Mouse (Mus musculus) kidney, postnatal 0 days (tissue): ENCODE measurements at regions not wholly inside any gene's neighbourhood (a gene's known extent, or its start where the extent isn't known, plus 50 kb on each side); places are given as distances from the start of the nearest gene placed in this dataset.

Source experiments
- ATAC-seq: fragments of 200-750 bp; cut with Nextera tagmentation; replicated peaks from 2 replicates; pipeline ENCODE4 v1.8.0; 2017; ENCODE audit warnings: low read depth, moderate number of reproducible peaks, moderate TSS enrichment, moderate library complexity; ENCODE audit not compliant: low FRiP score
- DNase-seq: peaks from one replicate; pipeline ENCODE4 v3.0.0-alpha.2; 2016; ENCODE audit warnings: low spot score
- H3K27ac ChIP-seq: fragments of 300-500 bp; sonication (generic); 2 replicates; pipeline ENCODE4 v1.5.1; 2014; ENCODE audit warnings: mild to moderate bottlenecking
- H3K27me3 ChIP-seq: fragments of 300-500 bp; sonication (generic); 2 replicates; pipeline ENCODE4 v1.6.1; 2014; ENCODE audit warnings: low read length, mixed read lengths; ENCODE audit not compliant: insufficient read depth
- H3K36me3 ChIP-seq: fragments of 300-500 bp; sonication (generic); 2 replicates; pipeline ENCODE4 v1.6.1; 2014; ENCODE audit warnings: low read length, mixed read lengths; ENCODE audit not compliant: insufficient read depth
- H3K4me1 ChIP-seq: fragments of 300-500 bp; sonication (generic); replicated peaks from 2 replicates; pipeline ENCODE4 v1.6.1; 2014; ENCODE audit warnings: antibody characterized with exemption, low read length, mixed read lengths; ENCODE audit not compliant: insufficient read depth
- H3K4me2 ChIP-seq: fragments of 300-500 bp; sonication (generic); 2 replicates; pipeline ENCODE4 v1.6.1; 2014; ENCODE audit warnings: mild to moderate bottlenecking, low read length, moderate library complexity, mixed read lengths
- H3K4me3 ChIP-seq: fragments of 300-500 bp; sonication (generic); replicated peaks from 2 replicates; pipeline ENCODE4 v1.5.1; 2014; ENCODE audit warnings: low read depth, low read length
- H3K9ac ChIP-seq: fragments of 300-500 bp; sonication (generic); 2 replicates; pipeline ENCODE4 v1.6.1; 2014; ENCODE audit warnings: low read depth, low read length
- H3K9me3 ChIP-seq: fragments of 300-500 bp; sonication (generic); replicated peaks from 2 replicates; pipeline ENCODE4 v1.6.1; 2016; ENCODE audit warnings: low read length, inconsistent platforms, mixed read lengths
- CTCF ChIP-seq: IDR thresholded peaks from 2 replicates; pipeline ENCODE4 v1.5.1; 2016; ENCODE audit warnings: antibody characterized with exemption, low read depth, mild to moderate bottlenecking, moderate library complexity
- WGBS: fragments of 180-500 bp; shearing (Covaris S2); extraction: QIAGEN DNeasy Blood & Tissue Kit; methylation state at CpG from one replicate; pipeline ENCODE4 v1.1.7; 2014; 5-methylcytosine and 5-hydroxymethylcytosine counted together

DNA sequence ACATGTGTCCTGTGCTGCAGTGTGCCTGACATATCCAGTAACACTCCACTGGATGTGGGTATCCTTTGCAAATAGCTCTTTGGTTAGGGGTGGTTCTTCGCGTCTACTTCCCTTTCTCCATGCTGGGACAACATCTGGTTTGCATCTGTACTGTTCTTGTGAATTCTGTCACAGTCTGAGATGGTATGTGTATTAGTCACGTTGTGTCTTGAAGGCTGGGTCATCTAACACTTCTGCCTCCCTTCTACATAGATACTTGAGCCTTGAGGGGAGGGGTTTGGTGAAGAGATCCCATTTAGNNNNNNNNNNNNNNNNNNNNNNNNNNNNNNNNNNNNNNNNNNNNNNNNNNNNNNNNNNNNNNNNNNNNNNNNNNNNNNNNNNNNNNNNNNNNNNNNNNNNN, 294.9 kb downstream of the Lmo7 start:
- Histone ChIP-seq H3K36me3 (no peaks in the 10 kb centered on the region), H3K9me3 (no peaks in the 10 kb centered on the region), H3K4me2 (no peak overlapping the region), H3K27me3 (no peaks in the 10 kb centered on the region), H3K4me1 (no peaks in the 10 kb centered on the region), H3K4me3 (no peak overlapping the region), H3K9ac (no peak overlapping the region), H3K27ac (no peak overlapping the region)
- 50% methylated on average over 3 of the region's 3 CpGs for WGBS
- no peak for DNase-seq
- TF ChIP-seq CTCF = no peak
- ATAC-seq = no peak

DNA sequence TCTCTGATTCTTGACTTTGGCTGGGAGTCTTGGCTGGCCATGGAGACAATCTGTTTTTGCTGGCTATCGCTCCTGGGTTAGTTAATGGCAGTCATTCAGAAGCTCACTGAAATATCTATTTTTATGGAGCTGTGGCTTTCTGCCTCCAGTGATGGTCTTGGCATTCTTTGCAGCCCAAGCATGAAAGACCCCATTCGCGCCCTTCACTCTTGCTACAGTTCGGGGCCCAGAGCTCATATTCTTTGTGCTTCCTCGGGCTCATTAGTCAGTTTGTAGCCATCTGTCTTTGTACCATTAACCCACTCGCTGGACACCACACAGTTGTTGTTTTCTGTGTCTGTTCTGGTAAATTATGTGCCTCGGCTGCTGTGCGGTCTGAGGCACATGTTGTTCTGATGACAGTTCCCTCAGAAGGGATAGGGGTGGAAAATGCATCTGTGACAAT, 290.4 kb downstream of the Lmo7 start:
- DNase-seq = peak; percentile 60

DNA sequence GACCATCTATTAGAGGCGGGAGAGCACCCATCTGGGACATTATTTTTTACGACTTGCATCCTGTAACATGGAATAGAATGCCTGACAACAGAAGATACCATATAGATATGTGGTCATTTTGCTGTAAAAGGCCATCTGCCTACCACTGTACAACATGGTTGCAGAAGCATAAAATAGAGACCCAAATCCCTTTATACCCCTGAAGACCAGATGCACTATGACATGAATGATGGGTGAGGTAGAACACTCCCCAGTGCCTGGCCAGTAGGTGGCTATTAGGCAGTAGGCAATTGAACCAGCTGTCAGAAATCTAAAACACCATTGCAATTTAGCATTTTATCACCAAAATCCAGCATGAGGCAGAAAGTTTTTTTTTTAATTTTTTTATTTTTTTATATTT, 289.6 kb downstream of the Lmo7 start:
- H3K27ac ChIP-seq = no peak overlapping the region
- no peaks in the 10 kb centered on the region for H3K9me3 ChIP-seq
- H3K27me3 ChIP-seq = no peaks in the 10 kb centered on the region
- no peaks in the 10 kb centered on the region for H3K36me3 ChIP-seq
- no peak overlapping the region for H3K4me2 ChIP-seq
- ATAC-seq = no peak
- WGBS = 88% methylated on average over 2 of the region's 2 CpGs
- no peak overlapping the region for H3K9ac ChIP-seq
- no peaks in the 10 kb centered on the region for H3K4me1 ChIP-seq
- TF ChIP-seq CTCF = no peak
- DNase-seq = no peak
- H3K4me3 ChIP-seq = no peak overlapping the region

More for the DNA sequence above, 290.4 kb downstream of the Lmo7 start:
- no peak overlapping the region for H3K27ac ChIP-seq
- no peak for TF ChIP-seq CTCF
- H3K9ac ChIP-seq = no peak overlapping the region
- H3K4me1 ChIP-seq = no peaks in the 10 kb centered on the region
- no peaks in the 10 kb centered on the region for H3K9me3 ChIP-seq
- no peak for ATAC-seq
- H3K36me3 ChIP-seq = no peaks in the 10 kb centered on the region
- no peak overlapping the region for H3K4me2 ChIP-seq
- H3K4me3 ChIP-seq = no peak overlapping the region
- 38% methylated on average over 8 of the region's 8 CpGs for WGBS
- H3K27me3 ChIP-seq = no peaks in the 10 kb centered on the region

DNA sequence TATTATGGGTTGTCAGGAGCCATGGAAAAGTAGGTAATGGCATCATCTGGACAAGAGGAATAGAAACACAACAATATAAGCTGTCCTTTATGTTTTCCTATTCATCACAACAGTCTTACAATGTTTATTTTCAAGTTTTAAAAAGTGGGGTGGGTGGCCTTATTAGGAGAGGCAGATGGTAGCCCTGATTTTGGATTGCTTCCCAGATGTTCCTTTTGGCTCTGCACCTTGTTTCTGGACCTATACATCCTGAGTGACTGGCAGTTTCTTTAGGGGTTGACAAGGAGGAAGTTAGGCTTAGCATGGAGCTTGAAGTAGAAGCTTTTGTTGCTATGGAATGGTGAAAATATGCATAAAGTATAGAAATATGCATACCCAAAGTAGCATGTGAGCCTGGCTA, 286.8 kb downstream of the Lmo7 start:
- Histone ChIP-seq H3K4me2 (no peak overlapping the region), H3K36me3 (no peaks in the 10 kb centered on the region), H3K9me3 (no peaks in the 10 kb centered on the region), H3K27ac (no peak overlapping the region), H3K4me1 (no peaks in the 10 kb centered on the region), H3K4me3 (no peak overlapping the region), H3K27me3 (no peaks in the 10 kb centered on the region), H3K9ac (no peak overlapping the region)
- TF ChIP-seq CTCF = no peak
- ATAC-seq = no peak
- no peak for DNase-seq

DNA sequence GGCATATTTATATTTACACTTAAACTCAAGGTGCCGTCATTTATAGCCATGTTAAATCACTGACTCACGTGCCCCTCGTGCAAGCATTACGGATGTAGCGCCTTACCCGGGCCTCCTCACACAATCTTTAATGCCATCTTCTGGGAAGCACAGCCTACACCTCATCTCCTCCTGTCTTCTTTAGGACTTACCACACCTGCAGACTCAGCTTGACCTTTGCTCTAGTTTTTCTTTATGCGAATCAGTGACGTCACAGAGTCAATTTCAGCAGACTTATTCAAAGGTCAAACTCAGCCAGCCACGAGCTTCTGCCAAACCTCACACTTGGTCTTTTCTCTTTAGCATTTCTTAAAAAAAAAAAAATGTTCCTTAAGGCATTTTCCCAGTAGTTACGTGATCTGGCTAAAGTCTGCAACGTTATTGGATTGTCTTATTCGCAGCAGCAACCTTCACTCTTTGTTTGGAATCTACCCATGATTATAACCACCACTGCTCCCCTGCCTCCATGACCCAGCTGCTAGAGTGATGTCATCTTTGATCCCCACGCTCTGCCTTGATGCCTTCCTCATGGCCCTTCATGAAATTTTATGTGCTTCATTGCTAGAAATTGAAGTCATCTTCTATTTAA, 285.3 kb downstream of the Lmo7 start:
- ATAC-seq (no peak), DNase-seq (no peak)
- no peak overlapping the region for H3K27ac ChIP-seq
- no peak overlapping the region for H3K4me2 ChIP-seq
- TF ChIP-seq CTCF = no peak
- no peaks in the 10 kb centered on the region for H3K4me1 ChIP-seq
- WGBS = 63% methylated on average over 13 of the region's 13 CpGs
- H3K27me3 ChIP-seq = no peaks in the 10 kb centered on the region
- no peaks in the 10 kb centered on the region for H3K36me3 ChIP-seq
- H3K9ac ChIP-seq = no peak overlapping the region
- H3K4me3 ChIP-seq = no peak overlapping the region
- H3K9me3 ChIP-seq = no peaks in the 10 kb centered on the region

DNA sequence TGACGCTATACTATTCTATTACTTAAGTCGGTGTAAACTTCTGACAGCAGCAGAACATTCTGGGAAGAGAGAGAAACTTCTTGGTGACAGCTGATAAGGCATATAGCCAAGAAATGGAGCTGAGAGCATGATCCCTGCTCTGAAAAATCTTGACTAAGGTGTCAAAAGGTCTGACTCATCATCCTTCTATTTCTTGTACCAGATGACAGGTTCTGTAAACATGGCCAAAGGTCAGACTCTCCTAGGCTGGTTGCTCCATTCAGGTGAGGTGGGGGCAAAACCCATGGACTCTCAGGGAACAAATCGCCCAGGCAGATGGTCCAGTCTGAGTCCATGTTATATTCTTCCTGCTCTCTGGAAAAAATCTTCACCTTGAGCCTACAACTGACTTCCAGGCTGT, 283.5 kb downstream of the Lmo7 start:
- no peaks in the 10 kb centered on the region for H3K4me1 ChIP-seq
- peak; percentile 82 for ATAC-seq
- WGBS = 49% methylated on average over 3 of the region's 3 CpGs

DNA sequence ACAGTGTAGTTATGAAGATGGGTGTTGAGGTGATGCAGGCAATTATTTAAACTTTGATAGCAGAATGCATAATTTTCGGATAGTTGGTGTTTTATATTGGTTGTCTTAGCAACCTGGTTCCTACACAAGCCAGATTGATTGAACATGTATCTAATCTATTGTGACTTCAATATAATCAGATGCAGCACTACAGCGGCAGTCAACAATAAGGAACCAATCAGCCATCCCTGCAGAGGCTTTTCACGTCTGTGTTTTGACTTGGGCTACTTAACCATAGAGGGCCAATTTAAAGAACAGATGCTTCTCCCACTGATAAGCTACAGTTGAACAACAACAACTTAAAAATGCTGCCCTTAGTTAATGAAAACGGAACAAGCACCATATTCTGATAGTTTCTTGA, 267.8 kb downstream of the Lmo7 start:
- Histone ChIP-seq H3K9me3 (no peaks in the 10 kb centered on the region), H3K4me1 (no peaks in the 10 kb centered on the region), H3K27me3 (no peaks in the 10 kb centered on the region), H3K36me3 (no peaks in the 10 kb centered on the region), H3K4me2 (no peak overlapping the region), H3K27ac (no peak overlapping the region), H3K4me3 (no peak overlapping the region), H3K9ac (no peak overlapping the region)
- ATAC-seq (no peak), DNase-seq (no peak)
- no peak for TF ChIP-seq CTCF
- WGBS = 75% methylated on average over 4 of the region's 4 CpGs

More for the DNA sequence above, 283.5 kb downstream of the Lmo7 start:
- Histone ChIP-seq H3K27ac (no peak overlapping the region), H3K4me3 (no peak overlapping the region), H3K9me3 (no peaks in the 10 kb centered on the region), H3K27me3 (no peaks in the 10 kb centered on the region), H3K36me3 (no peaks in the 10 kb centered on the region), H3K9ac (no peak overlapping the region), H3K4me2 (no peak overlapping the region)
- no peak for TF ChIP-seq CTCF
- no peak for DNase-seq
